Mouse (Mus musculus) heart, postnatal 0 days (tissue): ENCODE measurements around the gene Kcnj12.

Source experiments
- CTCF ChIP-seq: IDR thresholded peaks from 2 replicates; pipeline ENCODE4 v1.5.1; 2016; ENCODE audit warnings: antibody characterized with exemption, control low read depth, low read depth
- EP300 ChIP-seq: IDR thresholded peaks from 2 replicates; pipeline ENCODE4 v1.6.1; 2016; ENCODE audit warnings: antibody characterized with exemption, low read depth

- TF ChIP-seq CTCF (no peak), EP300 (no peak)
Measured at GRCm38 (mm10) chr11:61031137-61031536, 8.8 kb downstream of the Kcnj12 start.
